Mouse (Mus musculus): ENCODE data around the gene Hectd4. TPM values are rescaled to one million over a fixed set of nuclear protein-coding genes. Genes with fewer than 3 reads are reported as not detected.

Gene Hectd4
- polyA plus RNA-seq, 1 experiment from 2014 or later, result 18.1 TPM

GRCm38 (mm10) chr5:121264593-121264992, 44.6 kb downstream of the Hectd4 start:
- H3K36me3 ChIP-seq, result peaks cover 55% of the 10 kb centered on the region
- no peaks in the 10 kb centered on the region for H3K27me3 ChIP-seq
- H3K27ac ChIP-seq (replicated peaks), result no peak overlapping the region
- no peaks in the 10 kb centered on the region for H3K4me1 ChIP-seq
- H3K4me3 ChIP-seq, result no peak overlapping the region
- H3K9ac ChIP-seq (replicated peaks), result no peak overlapping the region
- H3K4me2 ChIP-seq (replicated peaks), result no peak overlapping the region
- H3K9me3 ChIP-seq, result no peaks in the 10 kb centered on the region
- WGBS, result 94% methylated on average over 2 of the region's 2 CpGs
- ATAC-seq (replicated peaks), result no peak

GRCm38 (mm10) chr5:121266741-121267382, 46.8 kb downstream of the Hectd4 start:
- no peak overlapping the region for H3K9ac ChIP-seq (replicated peaks)
- H3K27ac ChIP-seq (replicated peaks), result no peak overlapping the region
- no peak overlapping the region for H3K4me3 ChIP-seq
- no peaks in the 10 kb centered on the region for H3K27me3 ChIP-seq
- 83% methylated on average over 7 of the region's 7 CpGs for WGBS
- H3K4me1 ChIP-seq, result no peaks in the 10 kb centered on the region
- ATAC-seq (replicated peaks), result 0 out of 2 replicates have a peak, but pooled peaks have one; percentile 43
- no peak overlapping the region for H3K4me2 ChIP-seq (replicated peaks)
- no peaks in the 10 kb centered on the region for H3K9me3 ChIP-seq
- peaks cover 66% of the 10 kb centered on the region for H3K36me3 ChIP-seq

GRCm38 (mm10) chr5:121271046-121271445, 51.0 kb downstream of the Hectd4 start:
- Histone ChIP-seq H3K4me1 (no peaks in the 10 kb centered on the region), H3K27ac (replicated peaks) (no peak overlapping the region), H3K9ac (replicated peaks) (no peak overlapping the region), H3K27me3 (no peaks in the 10 kb centered on the region), H3K36me3 (peaks cover 62% of the 10 kb centered on the region), H3K9me3 (no peaks in the 10 kb centered on the region), H3K4me3 (no peak overlapping the region), H3K4me2 (replicated peaks) (no peak overlapping the region)
- 86% methylated on average over 7 of the region's 7 CpGs for WGBS
- no peak for ATAC-seq (replicated peaks)

GRCm38 (mm10) chr5:121276808-121277207, 56.8 kb downstream of the Hectd4 start:
- Histone ChIP-seq H3K27ac (replicated peaks) (no peak overlapping the region), H3K9me3 (no peaks in the 10 kb centered on the region), H3K4me3 (no peak overlapping the region), H3K4me2 (replicated peaks) (no peak overlapping the region), H3K9ac (replicated peaks) (no peak overlapping the region), H3K4me1 (no peaks in the 10 kb centered on the region), H3K27me3 (no peaks in the 10 kb centered on the region), H3K36me3 (peaks cover 64% of the 10 kb centered on the region)
- no peak for ATAC-seq (replicated peaks)
- WGBS, result 88% methylated on average over 1 of the region's 1 CpGs

- no peaks in the 10 kb centered on the region for H3K27me3 ChIP-seq
- no peak overlapping the region for H3K4me3 ChIP-seq
- WGBS, result 95% methylated on average over 4 of the region's 4 CpGs
- H3K36me3 ChIP-seq, result peaks cover 70% of the 10 kb centered on the region
- H3K27ac ChIP-seq (replicated peaks), result no peak overlapping the region
- no peak overlapping the region for H3K4me2 ChIP-seq (replicated peaks)
- H3K9ac ChIP-seq (replicated peaks), result no peak overlapping the region
- H3K9me3 ChIP-seq, result no peaks in the 10 kb centered on the region
- no peak for ATAC-seq (replicated peaks)
- no peaks in the 10 kb centered on the region for H3K4me1 ChIP-seq
Observed at GRCm38 (mm10) chr5:121280456-121280855, 60.4 kb downstream of the Hectd4 start.

- H3K36me3 ChIP-seq, result peaks cover 79% of the 10 kb centered on the region
- H3K4me2 ChIP-seq (replicated peaks), result no peak overlapping the region
- 90% methylated on average over 9 of the region's 9 CpGs for WGBS
- no peak for ATAC-seq (replicated peaks)
- H3K27me3 ChIP-seq, result no peaks in the 10 kb centered on the region
- no peak overlapping the region for H3K27ac ChIP-seq (replicated peaks)
- no peaks in the 10 kb centered on the region for H3K9me3 ChIP-seq
- no peaks in the 10 kb centered on the region for H3K4me1 ChIP-seq
- H3K9ac ChIP-seq (replicated peaks), result no peak overlapping the region
- no peak overlapping the region for H3K4me3 ChIP-seq
Observed at GRCm38 (mm10) chr5:121283051-121283450, 63.0 kb downstream of the Hectd4 start.

GRCm38 (mm10) chr5:121284816-121285215, 64.8 kb downstream of the Hectd4 start:
- Histone ChIP-seq H3K4me3 (no peak overlapping the region), H3K4me1 (no peaks in the 10 kb centered on the region), H3K27me3 (no peaks in the 10 kb centered on the region), H3K36me3 (peaks cover 79% of the 10 kb centered on the region), H3K27ac (replicated peaks) (no peak overlapping the region), H3K4me2 (replicated peaks) (no peak overlapping the region), H3K9ac (replicated peaks) (no peak overlapping the region), H3K9me3 (no peaks in the 10 kb centered on the region)
- 95% methylated on average over 5 of the region's 5 CpGs for WGBS
- no peak for ATAC-seq (replicated peaks)

GRCm38 (mm10) chr5:121287213-121287612, 67.2 kb downstream of the Hectd4 start:
- H3K27me3 ChIP-seq, result no peaks in the 10 kb centered on the region
- no peaks in the 10 kb centered on the region for H3K9me3 ChIP-seq
- ATAC-seq (replicated peaks), result no peak
- no peaks in the 10 kb centered on the region for H3K4me1 ChIP-seq
- H3K4me2 ChIP-seq (replicated peaks), result no peak overlapping the region
- no peak overlapping the region for H3K4me3 ChIP-seq
- 96% methylated on average over 2 of the region's 2 CpGs for WGBS
- no peak overlapping the region for H3K27ac ChIP-seq (replicated peaks)
- H3K9ac ChIP-seq (replicated peaks), result no peak overlapping the region
- peaks cover 81% of the 10 kb centered on the region for H3K36me3 ChIP-seq

GRCm38 (mm10) chr5:121290289-121290688, 70.3 kb downstream of the Hectd4 start:
- no peaks in the 10 kb centered on the region for H3K27me3 ChIP-seq
- no peaks in the 10 kb centered on the region for H3K9me3 ChIP-seq
- over 99% methylated on average over 3 of the region's 3 CpGs for WGBS
- H3K4me3 ChIP-seq, result no peak overlapping the region
- no peak for ATAC-seq (replicated peaks)
- no peaks in the 10 kb centered on the region for H3K4me1 ChIP-seq
- no peak overlapping the region for H3K27ac ChIP-seq (replicated peaks)
- H3K9ac ChIP-seq (replicated peaks), result no peak overlapping the region
- H3K4me2 ChIP-seq (replicated peaks), result no peak overlapping the region
- H3K36me3 ChIP-seq, result peaks cover 83% of the 10 kb centered on the region

- Histone ChIP-seq H3K4me2 (replicated peaks) (no peak overlapping the region), H3K27ac (replicated peaks) (no peak overlapping the region), H3K27me3 (no peaks in the 10 kb centered on the region), H3K36me3 (peaks cover 84% of the 10 kb centered on the region), H3K9me3 (no peaks in the 10 kb centered on the region), H3K4me3 (no peak overlapping the region), H3K9ac (replicated peaks) (no peak overlapping the region), H3K4me1 (no peaks in the 10 kb centered on the region)
- 91% methylated on average over 16 of the region's 16 CpGs for WGBS
- ATAC-seq (replicated peaks), result no peak
Observed at GRCm38 (mm10) chr5:121292309-121293165, 72.5 kb downstream of the Hectd4 start.

GRCm38 (mm10) chr5:121305009-121305408, 85.0 kb downstream of the Hectd4 start:
- H3K36me3 ChIP-seq, result peaks cover 92% of the 10 kb centered on the region
- H3K27ac ChIP-seq (replicated peaks), result no peak overlapping the region
- H3K4me1 ChIP-seq, result no peaks in the 10 kb centered on the region
- no peak overlapping the region for H3K9ac ChIP-seq (replicated peaks)
- no peaks in the 10 kb centered on the region for H3K9me3 ChIP-seq
- H3K27me3 ChIP-seq, result no peaks in the 10 kb centered on the region
- no peak overlapping the region for H3K4me2 ChIP-seq (replicated peaks)
- H3K4me3 ChIP-seq, result no peak overlapping the region
- no peak for ATAC-seq (replicated peaks)
- WGBS, result 85% methylated on average over 7 of the region's 7 CpGs

GRCm38 (mm10) chr5:121307620-121308019, 87.6 kb downstream of the Hectd4 start:
- Histone ChIP-seq H3K4me1 (no peaks in the 10 kb centered on the region), H3K9me3 (no peaks in the 10 kb centered on the region), H3K4me3 (no peak overlapping the region), H3K27me3 (no peaks in the 10 kb centered on the region), H3K36me3 (peaks cover 95% of the 10 kb centered on the region), H3K9ac (replicated peaks) (no peak overlapping the region), H3K4me2 (replicated peaks) (no peak overlapping the region), H3K27ac (replicated peaks) (no peak overlapping the region)
- no peak for ATAC-seq (replicated peaks)
- WGBS, result 73% methylated on average over 3 of the region's 3 CpGs

Data from forebrain, embryonic 15.5 days (tissue).